Mouse (Mus musculus) hindbrain, embryonic 14.5 days (tissue): Measurements from ENCODE around the gene Fastkd3. TPM values are rescaled to one million over a fixed set of nuclear protein-coding genes. Genes with fewer than 3 reads are reported as not detected.
A peak's percentile ranks its signal among the peaks of the same experiment; 100 is the strongest.

ENCODE experiments used
- ATAC-seq: fragments of 200-750 bp; cut with Nextera tagmentation; 2 replicates; pipeline ENCODE4 v1.8.0; 2017; ENCODE audit warnings: moderate number of reproducible peaks, mild to moderate bottlenecking, moderate TSS enrichment, moderate library complexity; ENCODE audit not compliant: low FRiP score
- DNase-seq: peaks from one replicate; pipeline ENCODE4 v3.0.0-alpha.2; 2015; ENCODE audit warnings: low spot score
- H3K27ac ChIP-seq: fragments of 300-500 bp; sonication (generic); 2 replicates; pipeline ENCODE4 v1.5.1; 2014; ENCODE audit warnings: mild to moderate bottlenecking, moderate library complexity
- H3K27me3 ChIP-seq: fragments of 300-500 bp; sonication (generic); 2 replicates; pipeline ENCODE4 v1.6.1; 2014; ENCODE audit warnings: mild to moderate bottlenecking, low read length, mixed read lengths; ENCODE audit not compliant: control insufficient read depth, insufficient read depth
- H3K36me3 ChIP-seq: fragments of 300-500 bp; sonication (generic); replicated peaks from 2 replicates; pipeline ENCODE4 v1.6.1; 2014; ENCODE audit not compliant: control insufficient read depth, insufficient read depth
- H3K4me1 ChIP-seq: fragments of 300-500 bp; sonication (generic); replicated peaks from 2 replicates; pipeline ENCODE4 v1.6.1; 2014; ENCODE audit warnings: antibody characterized with exemption, low read length, mixed read lengths; ENCODE audit not compliant: control insufficient read depth, insufficient read depth
- H3K4me2 ChIP-seq: fragments of 300-500 bp; sonication (generic); replicated peaks from 2 replicates; pipeline ENCODE4 v1.6.1; 2014; ENCODE audit warnings: mild to moderate bottlenecking, moderate library complexity
- H3K4me3 ChIP-seq: fragments of 300-500 bp; sonication (generic); replicated peaks from 2 replicates; pipeline ENCODE4 v1.5.1; 2014; ENCODE audit warnings: mild to moderate bottlenecking, low read length
- H3K9ac ChIP-seq: fragments of 300-500 bp; sonication (generic); 2 replicates; pipeline ENCODE4 v1.6.1; 2014
- H3K9me3 ChIP-seq: fragments of 300-500 bp; sonication (generic); 2 replicates; pipeline ENCODE4 v1.6.1; 2016; ENCODE audit warnings: low read length; ENCODE audit not compliant: control insufficient read depth
- WGBS: fragments of 180-500 bp; shearing (Covaris S2); extraction: QIAGEN DNeasy Blood & Tissue Kit; methylation state at CpG from one replicate; pipeline ENCODE4 v1.1.7; 2014; 5-methylcytosine and 5-hydroxymethylcytosine counted together
- polyA plus RNA-seq: library from polyadenylated mRNA; unstranded; fragments of >200 nt; fragmentation: Nextera tagmentation; extraction: Ambion mirVana; gene quantifications from 2 replicates; pipeline ENCODE4 v1.2.1, GENCODE M21; 2014

Fastkd3 gene
- polyA plus RNA-seq, 1 experiment from 2014 or later = 24.0 TPM

GRCm38 (mm10) chr13:68577945-68578344 is 4.1 kb upstream of the Fastkd3 start:
- no peaks in the 10 kb centered on the region for H3K9me3 ChIP-seq
- peaks cover 11% of the 10 kb centered on the region for H3K4me1 ChIP-seq
- no peak overlapping the region for H3K9ac ChIP-seq
- DNase-seq (no peak), ATAC-seq (no peak)
- peaks cover 39% of the 10 kb centered on the region for H3K36me3 ChIP-seq
- no peaks in the 10 kb centered on the region for H3K27me3 ChIP-seq
- no peak overlapping the region for H3K27ac ChIP-seq
- 97% methylated on average over 7 of the region's 7 CpGs for WGBS
- no peak overlapping the region for H3K4me2 ChIP-seq
- H3K4me3 ChIP-seq = no peak overlapping the region

- Histone ChIP-seq H3K4me2 (peak overlapping the region; percentile 84), H3K9ac (peak overlapping the region; percentile 57), H3K27ac (peak overlapping the region; percentile 62), H3K9me3 (no peaks in the 10 kb centered on the region), H3K4me3 (peak overlapping the region; percentile 67), H3K4me1 (peaks cover 15% of the 10 kb centered on the region), H3K27me3 (no peaks in the 10 kb centered on the region), H3K36me3 (peaks cover 45% of the 10 kb centered on the region)
- 28% methylated on average over 14 of the region's 14 CpGs for WGBS
- DNase-seq = no peak
- no peak; the same call in 1 of the 2 replicates for ATAC-seq
Observed at GRCm38 (mm10) chr13:68581086-68581740, 821 bp upstream of the Fastkd3 start.

DNA sequence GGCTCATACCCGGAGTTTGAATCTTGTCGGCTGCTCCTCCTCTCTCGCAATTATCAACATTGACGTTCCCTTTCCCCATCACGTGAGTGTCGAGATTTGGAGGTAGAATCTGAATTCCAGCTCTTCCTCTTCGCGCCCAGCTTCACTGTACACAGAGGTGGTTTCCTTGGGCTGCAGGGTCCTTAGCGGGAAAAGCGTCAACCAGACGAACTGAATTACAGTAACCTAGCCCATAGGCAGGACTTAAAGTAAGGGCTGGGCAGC is 415 bp downstream of the Fastkd3 start:
- peak overlapping the region; percentile 91 for H3K4me2 ChIP-seq
- H3K4me3 ChIP-seq = peak overlapping the region; percentile 67
- H3K4me1 ChIP-seq = peaks cover 15% of the 10 kb centered on the region
- ATAC-seq (peak; percentile 3; the same call in 1 of the 2 replicates), DNase-seq (no peak)
- WGBS = 1% methylated on average over 11 of the region's 11 CpGs
- peak overlapping the region; percentile 62; the same call in 1 of the 2 replicates for H3K27ac ChIP-seq
- H3K27me3 ChIP-seq = no peaks in the 10 kb centered on the region
- H3K9ac ChIP-seq = peak overlapping the region; percentile 66
- peaks cover 44% of the 10 kb centered on the region for H3K36me3 ChIP-seq
- H3K9me3 ChIP-seq = no peaks in the 10 kb centered on the region

DNA sequence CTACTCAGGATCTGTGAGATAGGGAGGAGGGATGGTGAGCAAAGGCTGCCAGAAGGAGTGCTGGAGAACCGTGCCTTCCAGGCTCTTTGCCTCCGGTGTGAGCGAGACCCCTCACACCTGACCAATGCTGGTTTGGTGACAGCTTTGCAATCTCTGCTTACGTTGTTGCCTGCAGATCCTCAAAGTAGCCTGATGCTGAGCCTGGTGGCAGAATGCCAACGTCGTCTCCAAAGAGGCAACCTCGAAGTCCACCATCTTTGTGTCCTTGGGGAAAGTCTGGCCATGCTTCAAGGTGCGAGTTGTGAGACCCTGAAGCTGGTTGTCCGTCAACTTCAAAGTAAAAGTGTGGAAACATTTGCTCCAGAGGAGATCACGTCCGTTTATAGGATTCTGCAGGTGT is 1.9 kb downstream of the Fastkd3 start:
- Histone ChIP-seq H3K4me1 (peaks cover 15% of the 10 kb centered on the region), H3K27ac (no peak overlapping the region), H3K9me3 (no peaks in the 10 kb centered on the region), H3K36me3 (peaks cover 55% of the 10 kb centered on the region), H3K4me2 (no peak overlapping the region), H3K9ac (no peak overlapping the region), H3K4me3 (no peak overlapping the region), H3K27me3 (no peaks in the 10 kb centered on the region)
- 97% methylated on average over 11 of the region's 11 CpGs for WGBS
- ATAC-seq = no peak
- no peak for DNase-seq

- ATAC-seq (no peak), DNase-seq (no peak)
- Histone ChIP-seq H3K9me3 (no peaks in the 10 kb centered on the region), H3K36me3 (peaks cover 68% of the 10 kb centered on the region), H3K9ac (no peak overlapping the region), H3K4me2 (no peak overlapping the region), H3K27me3 (no peaks in the 10 kb centered on the region), H3K27ac (no peak overlapping the region), H3K4me1 (peaks cover 15% of the 10 kb centered on the region), H3K4me3 (no peak overlapping the region)
- WGBS = 85% methylated on average over 7 of the region's 7 CpGs
Observed at GRCm38 (mm10) chr13:68585441-68585840, 3.4 kb downstream of the Fastkd3 start.

GRCm38 (mm10) chr13:68588352-68588751 is 6.3 kb downstream of the Fastkd3 start:
- Histone ChIP-seq H3K27me3 (no peaks in the 10 kb centered on the region), H3K27ac (no peak overlapping the region), H3K4me1 (no peaks in the 10 kb centered on the region), H3K4me2 (no peak overlapping the region), H3K36me3 (peaks cover 97% of the 10 kb centered on the region), H3K9ac (no peak overlapping the region), H3K9me3 (no peaks in the 10 kb centered on the region), H3K4me3 (no peak overlapping the region)
- DNase-seq = no peak
- no peak for ATAC-seq

DNA sequence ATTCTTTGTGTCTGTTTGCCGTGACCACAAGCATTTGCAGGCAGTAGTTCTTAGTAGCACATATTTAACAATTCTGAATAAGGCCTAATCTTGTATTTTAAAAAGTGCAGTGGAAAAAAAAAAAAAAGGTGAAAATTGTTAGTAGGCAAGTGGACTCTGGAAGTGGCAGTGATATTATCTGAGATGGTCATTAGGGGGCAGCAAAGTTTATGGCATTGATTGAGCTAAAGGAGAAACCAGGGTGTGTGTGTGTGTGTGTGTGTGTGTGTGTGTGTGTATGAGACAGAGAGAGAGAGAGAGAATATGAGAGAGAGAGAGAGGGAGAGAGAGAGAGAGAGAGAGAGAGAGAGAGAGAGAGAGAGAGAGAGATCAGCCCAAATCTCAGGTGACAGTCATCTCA is 11.8 kb downstream of the Fastkd3 start:
- DNase-seq (peak; percentile 71), ATAC-seq (no peak)
- Histone ChIP-seq H3K4me1 (no peaks in the 10 kb centered on the region), H3K4me2 (no peak overlapping the region), H3K27ac (no peak overlapping the region), H3K9ac (no peak overlapping the region), H3K9me3 (no peaks in the 10 kb centered on the region), H3K27me3 (no peaks in the 10 kb centered on the region), H3K4me3 (no peak overlapping the region), H3K36me3 (peaks cover 45% of the 10 kb centered on the region)
- 85% methylated on average over 1 of the region's 1 CpGs for WGBS

- ATAC-seq = no peak
Observed at GRCm38 (mm10) chr13:68597199-68597598, 15.2 kb downstream of the Fastkd3 start, which contains the start of gene 1700001L19Rik. Gene 1700001L19Rik (plus strand): TSS chr13:68597421.

DNA sequence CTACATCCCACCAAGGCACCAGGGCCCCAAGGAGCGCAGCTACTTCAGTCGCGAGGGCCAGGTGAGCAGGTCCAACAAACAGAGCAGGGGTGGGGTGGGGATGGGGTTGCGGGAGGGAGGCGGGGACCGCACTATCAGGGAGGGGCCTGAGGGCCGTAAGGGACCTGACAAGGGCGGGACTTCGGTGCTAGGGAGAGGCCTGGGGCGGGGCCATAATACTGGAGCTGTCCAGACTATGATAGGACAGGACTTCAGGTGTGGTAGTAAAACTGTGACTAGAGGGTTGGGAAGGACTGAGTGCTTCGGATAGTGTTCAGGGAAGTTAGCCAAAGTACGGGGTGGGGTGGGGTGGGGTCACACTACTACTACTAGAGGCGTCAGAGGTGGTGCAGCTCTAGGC is 15.6 kb downstream of the Fastkd3 start:
- peaks cover 7% of the 10 kb centered on the region for H3K36me3 ChIP-seq
- ATAC-seq (peak; percentile 22; the same call in 1 of the 2 replicates), DNase-seq (no peak)
- no peaks in the 10 kb centered on the region for H3K9me3 ChIP-seq
- no peaks in the 10 kb centered on the region for H3K4me1 ChIP-seq
- H3K4me3 ChIP-seq = peak overlapping the region; percentile 17; the same call in 1 of the 2 replicates
- no peaks in the 10 kb centered on the region for H3K27me3 ChIP-seq
- no peak overlapping the region for H3K27ac ChIP-seq
- peak overlapping the region; percentile 49 for H3K4me2 ChIP-seq
- peak overlapping the region; percentile 29 for H3K9ac ChIP-seq
- 19% methylated on average over 13 of the region's 13 CpGs for WGBS

More at GRCm38 (mm10) chr13:68597199-68597598, 15.2 kb downstream of the Fastkd3 start, which contains the start of gene 1700001L19Rik:
- DNase-seq = no peak
- WGBS = 9% methylated on average over 10 of the region's 10 CpGs
- Histone ChIP-seq H3K27ac (no peak within 1 kb of the TSS), H3K4me1 (no peaks in the 10 kb centered on the region), H3K4me2 (peak within 1 kb of the TSS; percentile 49), H3K9ac (peak within 1 kb of the TSS; percentile 29), H3K27me3 (no peaks in the 10 kb centered on the region), H3K9me3 (no peaks in the 10 kb centered on the region), H3K36me3 (peaks cover 11% of the 10 kb centered on the region), H3K4me3 (peak within 1 kb of the TSS; percentile 17; the same call in 1 of the 2 replicates)

DNA sequence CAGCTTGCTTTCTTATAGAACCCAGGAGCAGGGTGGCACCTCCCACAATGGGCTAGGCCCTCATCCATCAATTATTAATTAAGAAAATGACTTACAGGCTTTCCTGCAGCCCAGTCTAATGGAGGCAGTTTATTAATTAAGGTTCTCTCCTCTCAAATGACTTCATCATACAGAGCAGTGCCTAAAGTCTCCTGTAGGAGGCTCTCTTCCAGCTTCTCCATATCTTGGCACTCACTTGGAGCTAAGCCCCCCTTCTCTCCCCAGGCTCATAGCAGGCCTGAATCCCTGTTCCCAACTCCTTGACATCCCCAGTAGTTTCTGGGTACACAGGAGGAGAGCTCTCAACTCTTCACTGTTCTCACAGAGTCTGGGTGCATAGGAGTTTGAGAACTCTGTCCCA is 16.9 kb downstream of the Fastkd3 start:
- no peak for DNase-seq

More for the DNA sequence above, 16.9 kb downstream of the Fastkd3 start:
- H3K4me3 ChIP-seq = no peak overlapping the region
- no peaks in the 10 kb centered on the region for H3K4me1 ChIP-seq
- no peak overlapping the region for H3K27ac ChIP-seq
- no peaks in the 10 kb centered on the region for H3K9me3 ChIP-seq
- no peak overlapping the region for H3K4me2 ChIP-seq
- no peak overlapping the region for H3K9ac ChIP-seq
- H3K36me3 ChIP-seq = no peaks in the 10 kb centered on the region
- no peak for ATAC-seq
- no peaks in the 10 kb centered on the region for H3K27me3 ChIP-seq
